Mouse (Mus musculus): ENCODE data around the gene Hist1h3c.

DNA sequence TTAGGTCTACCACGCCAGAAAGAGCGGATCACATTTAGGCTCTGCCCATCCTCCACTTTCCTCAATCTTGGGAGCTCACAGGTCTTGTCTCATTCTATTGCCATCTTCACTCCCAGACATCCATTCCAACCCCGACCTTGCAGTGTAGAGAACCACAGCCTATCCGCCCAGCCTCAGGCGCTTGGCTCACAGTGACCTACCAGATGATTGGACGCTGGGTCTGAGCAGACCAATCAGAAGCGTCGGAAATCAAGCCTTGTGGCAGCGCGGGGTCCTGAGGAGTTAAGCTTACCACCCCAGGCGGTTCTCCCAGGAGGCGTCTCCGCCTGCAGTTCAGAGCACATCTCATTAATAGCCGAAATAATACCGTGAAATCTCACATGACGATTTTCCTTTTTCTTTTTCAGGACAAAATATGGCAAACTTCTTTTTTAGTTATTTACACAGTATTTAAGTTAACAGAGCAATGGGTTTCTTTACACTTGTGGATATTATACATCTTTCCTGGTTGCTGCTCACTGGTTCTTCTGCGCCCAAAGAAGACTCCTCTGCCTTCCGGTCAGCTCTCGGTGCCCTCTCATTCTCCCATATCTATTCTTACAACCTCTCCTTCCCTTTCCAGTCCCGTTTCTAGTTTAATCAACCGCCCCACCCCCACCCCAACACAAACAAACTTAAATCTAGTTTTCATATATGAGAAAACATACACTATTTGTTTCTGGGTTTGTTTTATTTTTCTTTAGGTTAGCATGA lies 27.3 kb upstream of the Hist1h3c start:
- TF ChIP-seq CTCF (IDR thresholded peaks at IDR 0.05; ENCODE audit: low read depth, low read length) (no peak), POLR2A (IDR thresholded peaks at IDR 0.05; ENCODE audit: extremely low read depth, insufficient read depth, low read length) (no peak)
